Comparison of ENCODE assay signal across 8 mouse cellular contexts in genomic region chr11:23067395-23068136, GRCm38 (mm10).
DNase-seq lines count a peak whose midpoint lies in the region; ATAC-seq lines count a peak whose summit lies in the region.

No protein-coding gene starts in this region.

- H3K4me3 ChIP-seq in hindbrain, embryonic 12.5 days = peak overlapping the region; percentile 69

- H3K9me3 ChIP-seq in hindbrain, embryonic 12.5 days (replicated peaks) = no peaks in the 10 kb centered on the region

- H3K4me1 ChIP-seq in hindbrain, embryonic 12.5 days = 0 out of 2 replicates have a peak, but pooled peaks cover 2% of the 10 kb centered on the region

- no peaks in the 10 kb centered on the region for H3K36me3 ChIP-seq in hindbrain, embryonic 12.5 days

- DNase-seq in Muller cell, postnatal 12 days (ENCODE audit: inconsistent ontology term) = peak; percentile 93
- peak; percentile 96 for DNase-seq in cerebellum, adult 9-11 months
- peak; percentile 71 to 92 for DNase-seq in frontal cortex, adult 2 months (ENCODE audit: extremely low spot score in 1 of 2, low spot score in 1 of 2)
- peak; percentile 83 to 90 for DNase-seq in layer of hippocampus, postnatal 14 days (ENCODE audit: low spot score in 2 of 2)
- peak; percentile 84 for DNase-seq in lung, postnatal 14 days
- peak; percentile 81 for DNase-seq in retina, adult 2 months (ENCODE audit: low read depth, low spot score)
- DNase-seq in thymus, postnatal 36 days = peak; percentile 65 to 73

- H3K27me3 ChIP-seq in hindbrain, embryonic 12.5 days = no peaks in the 10 kb centered on the region

- 1% methylated on average over 49 of the region's 49 CpGs for WGBS in hindbrain, embryonic 12.5 days

- peak; percentile 100 for ATAC-seq in hindbrain, embryonic 12.5 days (ENCODE audit: low FRiP score)

- H3K9ac ChIP-seq in hindbrain, embryonic 12.5 days = peak overlapping the region; percentile 78

- peak overlapping the region; percentile 84 for H3K27ac ChIP-seq in hindbrain, embryonic 12.5 days

- peak overlapping the region; percentile 65 for H3K4me2 ChIP-seq in hindbrain, embryonic 12.5 days (replicated peaks)

Comparison
In these comparisons a context has a peak if more than half of its experiments do, and no peak if none do; other contexts are left out.
1. Peak in every context shown above with its lines: DNase-seq, ATAC-seq, H3K4me3 ChIP-seq and H3K27ac ChIP-seq.